Mouse (Mus musculus) hindbrain, embryonic 16.5 days (tissue): Measurements from ENCODE around the gene Fam166a. TPM values are rescaled to one million over a fixed set of nuclear protein-coding genes. Genes with fewer than 3 reads are reported as not detected.

ENCODE experiments used
- ATAC-seq: fragments of 200-750 bp; cut with Nextera tagmentation; 2 replicates; pipeline ENCODE4 v1.8.0; 2017; ENCODE audit warnings: moderate TSS enrichment, moderate library complexity
- H3K27ac ChIP-seq: fragments of 300-500 bp; sonication (generic); 2 replicates; pipeline ENCODE4 v1.5.1; 2014; ENCODE audit warnings: low read depth, mild to moderate bottlenecking, control low read depth, low read length, moderate library complexity
- H3K27me3 ChIP-seq: fragments of 300-500 bp; sonication (generic); replicated peaks from 2 replicates; pipeline ENCODE4 v1.6.1; 2014; ENCODE audit warnings: low read length; ENCODE audit not compliant: control insufficient read depth, insufficient read depth
- H3K36me3 ChIP-seq: fragments of 300-500 bp; sonication (generic); 2 replicates; pipeline ENCODE4 v1.6.1; 2014; ENCODE audit warnings: mild to moderate bottlenecking, low read length, moderate library complexity, mixed read lengths; ENCODE audit not compliant: control insufficient read depth, insufficient read depth
- H3K4me1 ChIP-seq: fragments of 300-500 bp; sonication (generic); 2 replicates; pipeline ENCODE4 v1.6.1; 2014; ENCODE audit warnings: low read depth, low read length; ENCODE audit not compliant: control insufficient read depth, insufficient read depth
- H3K4me2 ChIP-seq: fragments of 300-500 bp; sonication (generic); 2 replicates; pipeline ENCODE4 v1.6.1; 2014; ENCODE audit warnings: mild to moderate bottlenecking, low read length, control low read depth, moderate library complexity
- H3K4me3 ChIP-seq: fragments of 300-500 bp; sonication (generic); 2 replicates; pipeline ENCODE4 v1.5.1; 2014; ENCODE audit warnings: mild to moderate bottlenecking, low read length, control low read depth, moderate library complexity
- H3K9ac ChIP-seq: fragments of 300-500 bp; sonication (generic); 2 replicates; pipeline ENCODE4 v1.6.1; 2014; ENCODE audit warnings: low read depth, mild to moderate bottlenecking, control low read depth, low read length, moderate library complexity
- H3K9me3 ChIP-seq: fragments of 300-500 bp; sonication (generic); 2 replicates; pipeline ENCODE4 v1.6.1; 2014; ENCODE audit warnings: mild to moderate bottlenecking, low read length, moderate library complexity; ENCODE audit not compliant: control insufficient read depth
- WGBS: fragments of 180-500 bp; shearing (Covaris S2); extraction: QIAGEN DNeasy Blood & Tissue Kit; methylation state at CpG from one replicate; pipeline ENCODE4 v1.1.7; 2014; 5-methylcytosine and 5-hydroxymethylcytosine counted together
- polyA plus RNA-seq: library from polyadenylated mRNA; unstranded; fragments of >200 nt; fragmentation: Nextera tagmentation; extraction: Ambion mirVana; gene quantifications from 2 replicates; pipeline ENCODE4 v1.2.1, GENCODE M21; 2015

Gene Fam166a
- polyA plus RNA-seq, 1 experiment from 2014 or later, result 0.39 TPM

DNA sequence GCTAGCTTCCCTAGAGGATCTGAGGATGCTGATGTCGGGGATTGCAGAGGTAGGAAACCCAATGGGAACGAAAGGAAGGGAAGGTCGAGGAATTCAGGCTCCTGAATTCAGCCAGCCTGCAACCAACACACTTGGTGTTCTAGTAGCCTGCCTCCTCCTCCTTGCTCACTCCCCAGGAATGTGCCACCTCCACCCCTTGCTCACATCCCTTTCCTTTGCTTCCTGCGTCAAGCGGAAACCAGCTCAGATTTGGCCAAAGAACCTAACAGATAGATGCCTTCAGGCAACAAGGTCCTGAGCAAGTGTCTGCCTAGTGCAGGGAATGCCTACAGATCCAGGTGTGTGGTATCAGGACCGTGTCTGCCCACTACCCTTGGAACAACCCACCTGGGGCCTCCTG is 42.0 kb upstream of the Fam166a start:
- Histone ChIP-seq H3K27ac (peak overlapping the region; percentile 77), H3K4me1 (peaks cover 21% of the 10 kb centered on the region), H3K4me2 (peak overlapping the region; percentile 33), H3K9me3 (no peaks in the 10 kb centered on the region), H3K27me3 (no peaks in the 10 kb centered on the region), H3K36me3 (no peaks in the 10 kb centered on the region), H3K4me3 (no peak overlapping the region), H3K9ac (peak overlapping the region; percentile 1; the same call in 1 of the 2 replicates)
- 62% methylated on average over 6 of the region's 6 CpGs for WGBS
- ATAC-seq, result no peak

- no peak overlapping the region for H3K9ac ChIP-seq
Measured at GRCm38 (mm10) chr2:25177076-25177475, 41.5 kb upstream of the Fam166a start.

DNA sequence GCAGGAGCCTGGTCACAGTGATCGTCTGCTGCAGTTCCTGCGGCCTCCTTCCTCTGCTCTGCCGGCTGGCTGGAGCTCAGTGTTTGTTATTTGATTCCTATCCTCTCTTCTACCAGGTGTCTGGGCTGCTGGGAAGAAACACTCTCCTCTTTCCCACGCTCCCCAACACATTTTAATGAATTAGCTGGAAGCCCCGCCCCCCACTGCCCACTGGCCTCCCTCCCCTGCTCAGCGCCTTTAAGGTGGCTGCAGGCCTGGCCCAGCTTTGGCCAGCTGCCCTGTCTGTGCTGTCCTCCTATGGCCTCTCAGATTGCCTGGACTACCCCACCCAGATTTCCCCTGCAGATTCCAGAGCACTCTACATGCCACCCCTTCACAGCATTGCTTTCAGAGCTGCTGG is 40.9 kb upstream of the Fam166a start:
- ATAC-seq, result peak; percentile 51
- 2% methylated on average over 6 of the region's 6 CpGs for WGBS
- Histone ChIP-seq H3K4me2 (peak overlapping the region; percentile 33), H3K4me1 (peaks cover 26% of the 10 kb centered on the region), H3K27ac (peak overlapping the region; percentile 77), H3K27me3 (no peaks in the 10 kb centered on the region), H3K4me3 (0 out of 2 replicates have a peak overlapping the region, but pooled peaks have one; percentile 2), H3K9me3 (no peaks in the 10 kb centered on the region), H3K9ac (no peak overlapping the region), H3K36me3 (no peaks in the 10 kb centered on the region)

More at GRCm38 (mm10) chr2:25177076-25177475, 41.5 kb upstream of the Fam166a start:
- Histone ChIP-seq H3K4me3 (no peak overlapping the region), H3K4me2 (peak overlapping the region; percentile 33), H3K36me3 (no peaks in the 10 kb centered on the region), H3K9me3 (no peaks in the 10 kb centered on the region), H3K27ac (peak overlapping the region; percentile 77), H3K4me1 (peaks cover 22% of the 10 kb centered on the region), H3K27me3 (no peaks in the 10 kb centered on the region)
- no peak for ATAC-seq
- WGBS, result 42% methylated on average over 4 of the region's 4 CpGs

- Histone ChIP-seq H3K9me3 (no peaks in the 10 kb centered on the region), H3K36me3 (no peaks in the 10 kb centered on the region), H3K27me3 (no peaks in the 10 kb centered on the region), H3K9ac (no peak overlapping the region), H3K4me1 (peaks cover 26% of the 10 kb centered on the region), H3K4me2 (peak overlapping the region; percentile 16), H3K4me3 (no peak overlapping the region), H3K27ac (peak overlapping the region; percentile 77)
- WGBS, result 13% methylated on average over 10 of the region's 10 CpGs
- peak; percentile 6; the same call in 1 of the 2 replicates for ATAC-seq
Measured at GRCm38 (mm10) chr2:25178285-25178972, 40.1 kb upstream of the Fam166a start.

DNA sequence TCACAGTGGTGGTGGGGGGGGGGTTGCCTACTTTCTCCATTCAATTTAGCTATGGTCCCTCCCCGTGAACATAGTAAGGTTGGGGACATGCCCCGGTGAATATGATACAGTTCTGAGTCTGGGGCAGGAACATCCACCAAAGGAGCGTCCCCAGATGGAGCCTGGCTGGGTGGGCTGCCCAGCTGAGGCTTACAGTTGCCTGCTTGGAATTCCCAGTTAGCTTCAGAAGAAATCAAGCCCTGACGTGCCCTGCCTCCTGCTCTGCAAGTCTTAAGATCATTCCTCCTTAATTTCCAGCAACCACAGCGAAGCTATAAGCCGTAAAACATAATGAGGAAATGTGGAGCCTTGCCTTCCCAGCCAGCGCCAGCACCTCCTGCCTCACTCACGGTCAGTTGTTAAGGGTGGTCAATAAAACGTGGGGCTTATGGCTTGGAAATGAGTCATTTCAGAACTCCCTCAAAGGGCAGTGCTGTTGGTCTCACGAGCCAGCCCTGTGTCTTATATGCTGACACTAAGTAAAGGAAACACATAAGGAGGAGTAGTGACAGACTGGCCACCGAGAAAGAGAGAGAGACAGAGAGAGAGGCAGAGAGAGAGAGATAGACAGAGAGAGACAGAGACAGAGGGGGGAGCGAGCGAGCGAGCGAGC is 38.9 kb upstream of the Fam166a start:
- ATAC-seq, result no peak
- no peaks in the 10 kb centered on the region for H3K27me3 ChIP-seq
- WGBS, result 23% methylated on average over 15 of the region's 15 CpGs
- H3K9me3 ChIP-seq, result no peaks in the 10 kb centered on the region
- H3K4me1 ChIP-seq, result peaks cover 26% of the 10 kb centered on the region
- peak overlapping the region; percentile 71 for H3K27ac ChIP-seq
- H3K9ac ChIP-seq, result peak overlapping the region; percentile 56
- peak overlapping the region; percentile 75 for H3K4me3 ChIP-seq
- peak overlapping the region; percentile 83 for H3K4me2 ChIP-seq
- H3K36me3 ChIP-seq, result no peaks in the 10 kb centered on the region

DNA sequence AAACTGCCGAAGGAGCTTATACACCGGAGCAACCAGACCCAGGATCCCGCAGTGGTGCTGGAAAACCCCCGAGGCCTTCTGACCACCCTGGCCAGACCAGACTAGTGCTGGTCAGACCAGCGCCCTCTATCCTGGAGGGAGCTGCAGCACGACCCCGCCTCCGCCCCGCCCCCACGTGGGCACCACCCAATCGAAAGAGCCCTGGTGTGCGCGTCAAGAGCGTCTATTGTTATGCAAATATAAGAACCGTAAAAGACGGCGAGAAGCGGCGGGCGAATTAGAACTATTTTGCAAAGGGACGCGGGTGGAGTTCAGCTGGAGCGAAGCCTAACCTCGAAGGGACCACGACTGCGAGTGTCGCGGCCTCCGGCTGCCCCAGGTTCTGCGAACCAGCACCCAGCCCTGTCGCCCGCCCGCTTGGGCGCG is 38.1 kb upstream of the Fam166a start, which contains the start of gene Nrarp:
Nrarp (plus strand) TSS at position 281 of the 426 bp plus-strand sequence.
- Histone ChIP-seq H3K9me3 (no peaks in the 10 kb centered on the region), H3K27ac (peak within 1 kb of the TSS; percentile 84), H3K4me1 (peaks cover 30% of the 10 kb centered on the region), H3K27me3 (no peaks in the 10 kb centered on the region), H3K36me3 (no peaks in the 10 kb centered on the region), H3K4me3 (peak within 1 kb of the TSS; percentile 75), H3K9ac (peak within 1 kb of the TSS; percentile 73), H3K4me2 (peak within 1 kb of the TSS; percentile 83)
- under 1% methylated on average over 34 of the region's 35 CpGs for WGBS
- ATAC-seq, result peak; percentile 91

- ATAC-seq, result no peak; the same call in 1 of the 2 replicates
- under 1% methylated on average over 88 of the region's 100 CpGs for WGBS
- H3K4me3 ChIP-seq, result peak overlapping the region; percentile 75
- no peaks in the 10 kb centered on the region for H3K9me3 ChIP-seq
- H3K27ac ChIP-seq, result peak overlapping the region; percentile 84
- H3K4me1 ChIP-seq, result peaks cover 37% of the 10 kb centered on the region
- no peaks in the 10 kb centered on the region for H3K27me3 ChIP-seq
- peak overlapping the region; percentile 73 for H3K9ac ChIP-seq
- H3K4me2 ChIP-seq, result peak overlapping the region; percentile 83
- H3K36me3 ChIP-seq, result no peaks in the 10 kb centered on the region
Measured at GRCm38 (mm10) chr2:25180973-25181890, 37.3 kb upstream of the Fam166a start.

- Histone ChIP-seq H3K9ac (peak overlapping the region; percentile 73), H3K27ac (peak overlapping the region; percentile 84), H3K9me3 (no peaks in the 10 kb centered on the region), H3K4me1 (peaks cover 32% of the 10 kb centered on the region), H3K27me3 (no peaks in the 10 kb centered on the region), H3K4me2 (peak overlapping the region; percentile 83), H3K4me3 (peak overlapping the region; percentile 75), H3K36me3 (no peaks in the 10 kb centered on the region)
- 0% methylated on average over 17 of the region's 17 CpGs for WGBS
- no peak for ATAC-seq
Measured at GRCm38 (mm10) chr2:25181891-25182397, 36.6 kb upstream of the Fam166a start.
